Mouse (Mus musculus) limb, embryonic 15.5 days (tissue): ENCODE data around the gene Hes3. TPM values are rescaled to one million over a fixed set of nuclear protein-coding genes. Genes with fewer than 3 reads are reported as not detected.

Source experiments
- ATAC-seq: fragments of 200-750 bp; cut with Nextera tagmentation; 2 replicates; pipeline ENCODE4 v1.8.0; 2017; ENCODE audit warnings: low read depth, moderate TSS enrichment; ENCODE audit not compliant: insufficient number of reproducible peaks, low FRiP score, low TSS enrichment
- H3K27ac ChIP-seq: fragments of 300-500 bp; sonication (generic); 2 replicates; pipeline ENCODE4 v1.5.1; 2015; ENCODE audit warnings: moderate library complexity, mild to moderate bottlenecking, inconsistent platforms
- H3K27me3 ChIP-seq: fragments of 300-500 bp; sonication (generic); 2 replicates; pipeline ENCODE4 v1.6.1; 2015; ENCODE audit warnings: inconsistent platforms
- H3K36me3 ChIP-seq: fragments of 300-500 bp; sonication (generic); 2 replicates; pipeline ENCODE4 v1.6.1; 2015; ENCODE audit warnings: inconsistent platforms
- H3K4me1 ChIP-seq: fragments of 300-500 bp; sonication (generic); 2 replicates; pipeline ENCODE4 v1.6.1; 2015; ENCODE audit warnings: inconsistent platforms
- H3K4me2 ChIP-seq: fragments of 300-500 bp; sonication (generic); 2 replicates; pipeline ENCODE4 v1.6.1; 2015; ENCODE audit warnings: mild to moderate bottlenecking, inconsistent platforms
- H3K4me3 ChIP-seq: fragments of 300-500 bp; sonication (generic); 2 replicates; pipeline ENCODE4 v1.5.1; 2015; ENCODE audit warnings: mild to moderate bottlenecking, inconsistent platforms
- H3K9ac ChIP-seq: fragments of 300-500 bp; sonication (generic); 2 replicates; pipeline ENCODE4 v1.6.1; 2015; ENCODE audit warnings: inconsistent platforms
- H3K9me3 ChIP-seq: fragments of 300-500 bp; sonication (generic); 2 replicates; pipeline ENCODE4 v1.6.1; 2016; ENCODE audit warnings: inconsistent platforms
- WGBS: fragments of 180-500 bp; shearing (Covaris S2); methylation state at CpG from one replicate; pipeline ENCODE4 v1.1.7; 2015; 5-methylcytosine and 5-hydroxymethylcytosine counted together
- polyA plus RNA-seq: library from polyadenylated mRNA; unstranded; fragments of >200 nt; fragmentation: Nextera tagmentation; extraction: Ambion mirVana; gene quantifications from 2 replicates; pipeline ENCODE4 v1.2.1, GENCODE M21; 2015

Gene Hes3
- polyA plus RNA-seq, 1 experiment from 2014 or later: not detected

DNA sequence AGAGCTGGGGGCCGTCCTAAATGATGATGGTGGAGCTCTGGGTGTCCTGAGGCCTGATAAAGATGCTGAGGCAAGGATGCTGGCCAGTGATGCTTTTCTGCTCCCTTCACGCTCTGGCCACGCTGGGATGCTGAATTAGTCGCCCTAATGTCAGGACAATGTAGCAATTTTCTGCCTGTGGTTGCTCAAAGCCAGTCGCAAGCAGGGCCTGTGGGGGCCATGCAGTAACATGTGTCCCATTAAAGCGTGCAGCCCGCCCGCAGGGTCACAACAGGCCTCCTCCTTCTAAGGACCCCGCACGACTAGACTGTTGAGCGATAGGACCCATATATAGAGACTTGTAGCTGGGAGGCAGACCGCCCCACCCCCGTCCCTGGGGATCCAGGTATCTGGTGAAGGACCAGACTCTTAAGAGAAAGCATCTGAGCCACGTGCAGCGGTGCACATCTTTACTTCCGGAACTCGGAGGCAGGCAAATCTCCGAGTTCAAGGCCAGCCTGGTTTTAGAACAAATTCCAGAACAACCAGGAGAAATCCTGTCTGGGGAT, 3.0 kb downstream of the Hes3 start:
- WGBS: 54% methylated on average over 18 of the region's 18 CpGs

GRCm38 (mm10) chr4:152287317-152288120, 3.9 kb downstream of the Hes3 start:
- Histone ChIP-seq H3K4me1 (peaks cover 38% of the 10 kb centered on the region), H3K36me3 (0 out of 2 replicates have a peak, but pooled peaks cover 7% of the 10 kb centered on the region), H3K9me3 (no peaks in the 10 kb centered on the region), H3K27ac (no peak overlapping the region), H3K4me3 (no peak overlapping the region), H3K4me2 (no peak overlapping the region), H3K9ac (no peak overlapping the region), H3K27me3 (peaks cover 92% of the 10 kb centered on the region)
- ATAC-seq: no peak
- 12% methylated on average over 19 of the region's 19 CpGs for WGBS

More for the DNA sequence above, 3.0 kb downstream of the Hes3 start:
- H3K27ac ChIP-seq: no peak overlapping the region
- peaks cover 92% of the 10 kb centered on the region for H3K27me3 ChIP-seq
- 0 out of 2 replicates have a peak, but pooled peaks cover 7% of the 10 kb centered on the region for H3K36me3 ChIP-seq
- no peak for ATAC-seq
- H3K4me3 ChIP-seq: no peak overlapping the region
- no peaks in the 10 kb centered on the region for H3K9me3 ChIP-seq
- H3K9ac ChIP-seq: no peak overlapping the region
- H3K4me1 ChIP-seq: peaks cover 31% of the 10 kb centered on the region
- no peak overlapping the region for H3K4me2 ChIP-seq

DNA sequence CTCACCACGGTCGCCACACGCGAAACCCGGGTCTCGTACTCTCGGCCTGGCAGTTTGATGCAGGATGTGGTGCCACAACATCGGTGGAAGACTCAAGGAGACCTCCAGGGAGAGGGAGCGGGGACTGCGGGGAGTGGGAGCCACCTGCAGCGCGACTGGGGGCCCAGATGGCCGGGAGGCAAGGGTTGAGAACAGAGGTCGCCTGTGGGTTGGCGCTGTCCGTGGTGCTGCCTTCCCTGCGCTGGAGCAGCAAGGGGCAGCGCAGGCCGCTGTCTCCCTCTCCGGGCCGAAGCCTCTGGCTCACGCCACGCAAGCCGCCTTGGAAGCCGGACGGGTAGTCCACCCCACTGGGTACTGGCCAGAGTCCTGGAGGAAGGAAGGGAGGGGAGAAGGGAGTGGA, 4.6 kb downstream of the Hes3 start:
- Histone ChIP-seq H3K36me3 (peaks cover 10% of the 10 kb centered on the region), H3K4me3 (no peak overlapping the region; the same call in 1 of the 2 replicates), H3K27ac (no peak overlapping the region), H3K9me3 (no peaks in the 10 kb centered on the region), H3K9ac (no peak overlapping the region), H3K4me1 (peaks cover 40% of the 10 kb centered on the region), H3K4me2 (no peak overlapping the region), H3K27me3 (peaks cover 92% of the 10 kb centered on the region)
- no peak for ATAC-seq
- WGBS: 3% methylated on average over 26 of the region's 26 CpGs

- no peak overlapping the region for H3K9ac ChIP-seq
- peak overlapping the region; percentile 23 for H3K4me3 ChIP-seq
- 2% methylated on average over 32 of the region's 32 CpGs for WGBS
- H3K36me3 ChIP-seq: peaks cover 17% of the 10 kb centered on the region
- peaks cover 40% of the 10 kb centered on the region for H3K4me1 ChIP-seq
- ATAC-seq: peak; percentile 12; the same call in 1 of the 2 replicates
- no peaks in the 10 kb centered on the region for H3K9me3 ChIP-seq
- no peak overlapping the region for H3K27ac ChIP-seq
- H3K4me2 ChIP-seq: peak overlapping the region; percentile 38
- H3K27me3 ChIP-seq: peaks cover 92% of the 10 kb centered on the region
Measured at GRCm38 (mm10) chr4:152286183-152286582, 5.3 kb downstream of the Hes3 start.

- Histone ChIP-seq H3K27ac (no peak overlapping the region), H3K9ac (no peak overlapping the region), H3K27me3 (peaks cover 92% of the 10 kb centered on the region), H3K36me3 (peaks cover 23% of the 10 kb centered on the region), H3K4me1 (peaks cover 35% of the 10 kb centered on the region), H3K4me2 (no peak overlapping the region), H3K9me3 (no peaks in the 10 kb centered on the region), H3K4me3 (no peak overlapping the region)
- 1% methylated on average over 10 of the region's 10 CpGs for WGBS
- no peak for ATAC-seq
Measured at GRCm38 (mm10) chr4:152285505-152285904, 6.0 kb downstream of the Hes3 start.

- H3K4me1 ChIP-seq: peaks cover 28% of the 10 kb centered on the region
- H3K27me3 ChIP-seq: peaks cover 92% of the 10 kb centered on the region
- WGBS: 6% methylated on average over 65 of the region's 70 CpGs
- no peak overlapping the region for H3K27ac ChIP-seq
- peak overlapping the region; percentile 63 for H3K4me2 ChIP-seq
- H3K36me3 ChIP-seq: peaks cover 39% of the 10 kb centered on the region
- ATAC-seq: peak; percentile 66
- no peak overlapping the region for H3K9ac ChIP-seq
- peak overlapping the region; percentile 35 for H3K4me3 ChIP-seq
- H3K9me3 ChIP-seq: no peaks in the 10 kb centered on the region
Measured at GRCm38 (mm10) chr4:152283186-152283950, 8.1 kb downstream of the Hes3 start.

GRCm38 (mm10) chr4:152282721-152283120, 8.7 kb downstream of the Hes3 start:
- H3K4me1 ChIP-seq: peaks cover 28% of the 10 kb centered on the region
- no peak overlapping the region for H3K9ac ChIP-seq
- 15% methylated on average over 34 of the region's 34 CpGs for WGBS
- H3K4me3 ChIP-seq: peak overlapping the region; percentile 35
- no peak for ATAC-seq
- H3K27me3 ChIP-seq: peaks cover 86% of the 10 kb centered on the region
- H3K4me2 ChIP-seq: peak overlapping the region; percentile 63
- H3K36me3 ChIP-seq: peaks cover 39% of the 10 kb centered on the region
- no peak overlapping the region for H3K27ac ChIP-seq
- H3K9me3 ChIP-seq: no peaks in the 10 kb centered on the region

DNA sequence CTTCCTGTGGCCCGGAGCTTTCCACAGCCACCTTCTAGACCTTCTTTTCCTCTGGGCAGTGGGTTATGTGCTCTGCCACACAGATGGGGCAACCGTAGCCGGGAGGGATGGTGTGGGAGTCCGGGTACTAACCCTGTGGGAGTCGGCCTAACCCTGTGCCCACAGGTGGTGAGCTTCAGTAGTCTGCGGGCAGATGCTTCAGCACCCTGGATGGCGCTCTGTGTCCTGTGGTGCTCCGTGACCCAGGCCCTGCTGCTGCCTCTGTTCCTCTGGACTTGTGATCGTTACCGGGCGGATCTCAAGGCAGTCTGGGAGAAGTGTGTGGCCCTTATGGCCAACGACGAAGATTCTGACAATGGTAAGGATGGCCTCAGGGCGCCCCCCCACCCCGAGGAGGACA, 9.9 kb downstream of the Hes3 start:
- H3K27me3 ChIP-seq: peaks cover 77% of the 10 kb centered on the region
- H3K9me3 ChIP-seq: no peaks in the 10 kb centered on the region
- H3K27ac ChIP-seq: no peak overlapping the region
- peaks cover 26% of the 10 kb centered on the region for H3K4me1 ChIP-seq
- no peak for ATAC-seq
- WGBS: 51% methylated on average over 15 of the region's 15 CpGs
- H3K36me3 ChIP-seq: peaks cover 39% of the 10 kb centered on the region
- no peak overlapping the region for H3K4me3 ChIP-seq
- no peak overlapping the region for H3K9ac ChIP-seq
- H3K4me2 ChIP-seq: no peak overlapping the region

GRCm38 (mm10) chr4:152278986-152279385, 12.5 kb downstream of the Hes3 start:
- peaks cover 36% of the 10 kb centered on the region for H3K36me3 ChIP-seq
- H3K4me1 ChIP-seq: peaks cover 42% of the 10 kb centered on the region
- no peak overlapping the region for H3K9ac ChIP-seq
- no peak for ATAC-seq
- no peak overlapping the region for H3K27ac ChIP-seq
- peaks cover 58% of the 10 kb centered on the region for H3K27me3 ChIP-seq
- H3K4me2 ChIP-seq: no peak overlapping the region
- H3K4me3 ChIP-seq: no peak overlapping the region
- WGBS: 88% methylated on average over 23 of the region's 23 CpGs
- no peaks in the 10 kb centered on the region for H3K9me3 ChIP-seq

- WGBS: 58% methylated on average over 2 of the region's 2 CpGs
- Histone ChIP-seq H3K36me3 (peaks cover 32% of the 10 kb centered on the region), H3K4me2 (no peak overlapping the region), H3K27me3 (peaks cover 48% of the 10 kb centered on the region), H3K4me1 (peaks cover 45% of the 10 kb centered on the region), H3K4me3 (no peak overlapping the region), H3K9me3 (no peaks in the 10 kb centered on the region), H3K9ac (no peak overlapping the region), H3K27ac (no peak overlapping the region)
- ATAC-seq: no peak
Measured at GRCm38 (mm10) chr4:152277916-152278315, 13.5 kb downstream of the Hes3 start.

DNA sequence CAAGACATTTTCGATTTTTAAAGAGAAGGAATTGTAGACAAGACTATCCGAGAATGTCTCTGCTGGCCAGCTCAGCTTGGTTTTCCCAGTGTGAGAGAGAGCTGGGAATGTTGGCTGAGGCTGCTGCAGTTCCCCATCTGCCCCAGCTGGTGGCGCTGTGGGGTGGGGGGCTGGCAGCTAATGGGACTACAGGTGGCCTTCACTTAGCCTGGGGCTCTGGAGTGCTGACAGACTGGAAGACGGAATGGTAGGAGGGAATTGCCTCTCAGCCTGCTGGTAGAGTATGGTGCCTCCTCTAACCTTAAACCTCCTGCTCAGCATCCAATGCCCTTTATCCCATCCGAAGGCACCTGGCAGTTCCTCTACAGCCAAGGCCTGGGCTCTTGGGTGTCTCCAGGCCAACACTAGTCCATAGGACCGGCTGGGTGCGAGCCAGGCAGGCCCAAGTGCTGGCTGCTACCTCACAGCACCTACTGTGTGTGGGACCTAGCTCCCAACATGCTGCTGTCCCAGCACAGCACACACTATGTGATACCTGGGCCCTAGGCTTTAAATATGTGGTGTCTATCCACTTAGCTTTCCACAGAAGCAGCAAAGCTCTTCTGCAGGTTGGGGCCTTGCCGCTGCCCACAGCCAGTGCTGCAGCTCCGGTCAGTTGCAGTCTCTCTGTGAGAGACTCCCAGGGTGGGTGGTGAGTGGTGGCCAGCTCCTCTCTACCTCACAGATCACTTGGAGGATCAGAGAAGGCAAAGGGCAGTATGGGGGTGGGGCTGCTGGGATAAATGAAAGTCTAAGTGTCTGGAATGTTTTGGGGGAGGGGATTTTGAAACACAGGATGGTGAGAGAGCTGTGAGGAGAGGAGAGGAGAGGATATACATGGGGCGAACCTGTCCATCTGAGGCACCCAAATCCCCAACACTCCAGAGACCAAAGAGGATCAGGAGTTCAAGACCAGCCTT, 14.8 kb downstream of the Hes3 start:
- no peak for ATAC-seq
- Histone ChIP-seq H3K4me3 (no peak overlapping the region), H3K27me3 (peaks cover 35% of the 10 kb centered on the region), H3K9me3 (no peaks in the 10 kb centered on the region), H3K9ac (no peak overlapping the region), H3K4me2 (no peak overlapping the region), H3K27ac (no peak overlapping the region), H3K36me3 (peaks cover 27% of the 10 kb centered on the region), H3K4me1 (peaks cover 49% of the 10 kb centered on the region)
- whole genome bisulfite sequencing: 49% methylated on average over 10 of the region's 10 CpGs
